Mouse (Mus musculus) thymus, postnatal 10 days (tissue): ENCODE data around the gene Mgst2.

ENCODE experiments used
- DNase-seq, 2 experiments: peaks; one replicate each; pipeline ENCODE4 v3.0.0; 2021; ENCODE audit warnings: low spot score in 2 of 2

Gene Mgst2

GRCm38 (mm10) chr3:51654303-51655055 lies 5.7 kb upstream of the Mgst2 start:
- peak; percentile 75 to 84 for DNase-seq

GRCm38 (mm10) chr3:51659415-51659814 lies 745 bp upstream of the Mgst2 start:
- no peak for DNase-seq

- DNase-seq, result no peak
Observed at GRCm38 (mm10) chr3:51660821-51661276, 689 bp downstream of the Mgst2 start.

GRCm38 (mm10) chr3:51661376-51661775 lies 1.2 kb downstream of the Mgst2 start:
- no peak for DNase-seq

- DNase-seq, result peak; percentile 34 to 51
Observed at GRCm38 (mm10) chr3:51661880-51662550, 1.9 kb downstream of the Mgst2 start.

- DNase-seq, result no peak
Observed at GRCm38 (mm10) chr3:51662557-51662956, 2.4 kb downstream of the Mgst2 start.

- DNase-seq, result no peak
Observed at GRCm38 (mm10) chr3:51668607-51669006, 8.4 kb downstream of the Mgst2 start.

GRCm38 (mm10) chr3:51670414-51671070 lies 10.4 kb downstream of the Mgst2 start:
- DNase-seq, result no peak

- DNase-seq, result no peak
Observed at GRCm38 (mm10) chr3:51671071-51671469, 10.9 kb downstream of the Mgst2 start.

GRCm38 (mm10) chr3:51672631-51673030 lies 12.5 kb downstream of the Mgst2 start:
- DNase-seq, result no peak

GRCm38 (mm10) chr3:51673408-51674086 lies 13.4 kb downstream of the Mgst2 start:
- DNase-seq, result no peak

GRCm38 (mm10) chr3:51674963-51675362 lies 14.8 kb downstream of the Mgst2 start:
- DNase-seq, result no peak

- no peak for DNase-seq
Observed at GRCm38 (mm10) chr3:51685539-51685938, 25.4 kb downstream of the Mgst2 start.

- no peak for DNase-seq
Observed at GRCm38 (mm10) chr3:51686316-51686715, 26.2 kb downstream of the Mgst2 start.

- no peak for DNase-seq
Observed at GRCm38 (mm10) chr3:51686791-51687190, 26.6 kb downstream of the Mgst2 start.

GRCm38 (mm10) chr3:51688725-51689124 lies 28.6 kb downstream of the Mgst2 start:
- no peak for DNase-seq

GRCm38 (mm10) chr3:51693196-51693595 lies 33.0 kb downstream of the Mgst2 start:
- DNase-seq, result no peak

- DNase-seq, result no peak
Observed at GRCm38 (mm10) chr3:51694576-51694975, 34.4 kb downstream of the Mgst2 start.

GRCm38 (mm10) chr3:51695713-51696112 lies 35.6 kb downstream of the Mgst2 start:
- DNase-seq, result no peak

GRCm38 (mm10) chr3:51697931-51698330 lies 37.8 kb downstream of the Mgst2 start:
- no peak for DNase-seq

GRCm38 (mm10) chr3:51700123-51700522 lies 40.0 kb downstream of the Mgst2 start:
- DNase-seq, result no peak

GRCm38 (mm10) chr3:51700731-51701280 lies 40.6 kb downstream of the Mgst2 start:
- DNase-seq, result peak; percentile 10 to 21
